ENCODE assay signal across 9 mouse cellular contexts in the genomic region with DNA sequence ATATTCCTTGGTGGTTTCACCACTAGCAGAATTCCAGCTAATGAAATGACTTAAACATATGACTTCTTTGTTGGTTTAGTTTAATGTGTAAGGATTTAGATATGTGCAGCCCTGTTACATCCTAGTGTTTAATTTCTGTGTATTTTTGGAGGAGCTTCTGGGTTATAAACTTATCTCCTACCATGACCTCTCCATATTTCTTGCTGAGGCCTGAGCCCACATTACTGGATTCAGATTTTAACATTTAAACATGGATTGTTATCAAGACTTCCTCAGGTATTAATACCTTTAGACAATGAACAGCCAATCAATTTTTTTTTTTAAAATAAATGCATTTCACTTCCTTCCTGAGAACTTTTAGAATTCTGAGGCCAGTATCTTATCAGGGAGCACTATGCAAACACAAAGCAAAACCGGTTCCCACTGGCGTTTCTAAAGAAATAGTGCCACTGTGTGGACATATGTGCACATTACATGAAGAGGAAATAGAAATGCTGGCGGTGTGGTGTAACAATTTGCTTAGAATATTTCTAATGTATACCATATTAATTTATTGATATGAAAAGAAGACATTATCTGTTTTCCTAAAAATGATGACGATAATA.
DNase-seq lines count a peak whose midpoint lies in the region; ATAC-seq and TF ChIP-seq lines count a peak whose summit lies in the region.
"Had no signal": no experiment of that assay in that cellular context is flagged by ENCODE, and none has a peak within 500 bp of the region (broad histone marks: within the 10 kb centered on the region; RNA-seq: fewer than 3 reads in every experiment).

No protein-coding gene starts in this region.

- H3K9me3 ChIP-seq in embryonic facial prominence, embryonic 11.5 days (replicated peaks; ENCODE audit: control insufficient read depth, low read length) = no peaks in the 10 kb centered on the region
- H3K9me3 ChIP-seq in kidney, postnatal 0 days (replicated peaks; ENCODE audit: low read length) = no peaks in the 10 kb centered on the region
- no peaks in the 10 kb centered on the region for H3K9me3 ChIP-seq in midbrain, embryonic 13.5 days
- H3K9me3 ChIP-seq: neural tube, embryonic 13.5 days had no signal

- ATAC-seq in embryonic facial prominence, embryonic 11.5 days (replicated peaks; ENCODE audit: insufficient number of reproducible peaks, low FRiP score, low TSS enrichment, low read depth) = 0 out of 2 replicates have a peak, but pooled peaks have one; percentile 52
- no peak for ATAC-seq in kidney, postnatal 0 days (replicated peaks; ENCODE audit: low FRiP score, low read depth)
- peak; percentile 65 for ATAC-seq in midbrain, embryonic 13.5 days

- no peaks in the 10 kb centered on the region for H3K36me3 ChIP-seq in embryonic facial prominence, embryonic 11.5 days (replicated peaks; ENCODE audit: control insufficient read depth, insufficient read depth, low read depth, low read length)
- H3K36me3 ChIP-seq in kidney, postnatal 0 days (ENCODE audit: insufficient read depth, low read length) = no peaks in the 10 kb centered on the region
- no peaks in the 10 kb centered on the region for H3K36me3 ChIP-seq in midbrain, embryonic 13.5 days
- H3K36me3 ChIP-seq: neural tube, embryonic 13.5 days had no signal

- no peaks in the 10 kb centered on the region for H3K27me3 ChIP-seq in embryonic facial prominence, embryonic 11.5 days (ENCODE audit: control insufficient read depth, insufficient read depth, low read length)
- no peaks in the 10 kb centered on the region for H3K27me3 ChIP-seq in kidney, postnatal 0 days (ENCODE audit: insufficient read depth, low read length)
- H3K27me3 ChIP-seq in midbrain, embryonic 13.5 days = no peaks in the 10 kb centered on the region
- H3K27me3 ChIP-seq: neural tube, embryonic 13.5 days had no signal

- peak; percentile 89 for TF ChIP-seq CTCF in kidney, postnatal 0 days (IDR thresholded peaks at IDR 0.05; ENCODE audit: low read depth)

- no peaks in the 10 kb centered on the region for H3K4me1 ChIP-seq in embryonic facial prominence, embryonic 11.5 days (ENCODE audit: control insufficient read depth, insufficient read depth, low read length)
- no peaks in the 10 kb centered on the region for H3K4me1 ChIP-seq in kidney, postnatal 0 days (replicated peaks; ENCODE audit: insufficient read depth, low read length)
- no peaks in the 10 kb centered on the region for H3K4me1 ChIP-seq in midbrain, embryonic 13.5 days (replicated peaks)
- H3K4me1 ChIP-seq: neural tube, embryonic 13.5 days had no signal

- H3K9ac ChIP-seq in embryonic facial prominence, embryonic 11.5 days (replicated peaks; ENCODE audit: low read length) = no peak overlapping the region
- no peak overlapping the region for H3K9ac ChIP-seq in kidney, postnatal 0 days (ENCODE audit: low read depth, low read length)
- no peak overlapping the region for H3K9ac ChIP-seq in midbrain, embryonic 13.5 days (replicated peaks)
- H3K9ac ChIP-seq: neural tube, embryonic 13.5 days had no signal

- peak; percentile 9 for DNase-seq in adrenal gland, adult 2 months
- DNase-seq in adrenal gland, adult 8-10 months = no peak
- peak; percentile 41 for DNase-seq in testis, postnatal 10 days (ENCODE audit: low spot score)
- no peak for DNase-seq in testis, postnatal 14 days (ENCODE audit: low spot score)
- DNase-seq in embryonic facial prominence, embryonic 11.5 days (ENCODE audit: low spot score) = peak; percentile 72
- peak; percentile 72 for DNase-seq in kidney, postnatal 0 days (ENCODE audit: low spot score)
- DNase-seq in natural killer cell, adult 2 months (ENCODE audit: low spot score in 2 of 2) = no peak

- WGBS in embryonic facial prominence, embryonic 11.5 days = 3% methylated on average over 4 of the region's 4 CpGs
- 3% methylated on average over 4 of the region's 4 CpGs for WGBS in kidney, postnatal 0 days
- 2% methylated on average over 4 of the region's 4 CpGs for WGBS in midbrain, embryonic 13.5 days

- no peak overlapping the region for H3K4me3 ChIP-seq in embryonic facial prominence, embryonic 11.5 days (ENCODE audit: low read depth, low read length)
- no peak overlapping the region for H3K4me3 ChIP-seq in kidney, postnatal 0 days (replicated peaks; ENCODE audit: low read depth, low read length)
- H3K4me3 ChIP-seq in midbrain, embryonic 13.5 days (replicated peaks) = no peak overlapping the region
- H3K4me3 ChIP-seq: neural tube, embryonic 13.5 days had no signal

- no peak overlapping the region for H3K4me2 ChIP-seq in embryonic facial prominence, embryonic 11.5 days (ENCODE audit: low read depth, low read length)
- no peak overlapping the region for H3K4me2 ChIP-seq in kidney, postnatal 0 days (ENCODE audit: low read length)
- no peak overlapping the region for H3K4me2 ChIP-seq in midbrain, embryonic 13.5 days (replicated peaks)
- H3K4me2 ChIP-seq: neural tube, embryonic 13.5 days had no signal

- no peak overlapping the region for H3K27ac ChIP-seq in embryonic facial prominence, embryonic 11.5 days (replicated peaks; ENCODE audit: low read depth, low read length)
- H3K27ac ChIP-seq in kidney, postnatal 0 days = no peak overlapping the region
- H3K27ac ChIP-seq in midbrain, embryonic 13.5 days = no peak overlapping the region
- H3K27ac ChIP-seq: neural tube, embryonic 13.5 days had no signal

Comparison
In these comparisons a context has a peak if more than half of its experiments do, and no peak if none do; other contexts are left out.
1. DNase-seq: peak in adrenal gland, adult 2 months (single experiment), testis, postnatal 10 days (single experiment), embryonic facial prominence, embryonic 11.5 days (single experiment) and kidney, postnatal 0 days (single experiment); none in adrenal gland, adult 8-10 months (single experiment), testis, postnatal 14 days (single experiment) and natural killer cell, adult 2 months (0 of 2).